Mouse (Mus musculus): ENCODE data around the gene Tatdn2. TPM values are rescaled to one million over a fixed set of nuclear protein-coding genes. Genes with fewer than 3 reads are reported as not detected.

The Tatdn2 gene
- total RNA-seq, 1 experiment from 2014 or later, result 102 TPM

DNA sequence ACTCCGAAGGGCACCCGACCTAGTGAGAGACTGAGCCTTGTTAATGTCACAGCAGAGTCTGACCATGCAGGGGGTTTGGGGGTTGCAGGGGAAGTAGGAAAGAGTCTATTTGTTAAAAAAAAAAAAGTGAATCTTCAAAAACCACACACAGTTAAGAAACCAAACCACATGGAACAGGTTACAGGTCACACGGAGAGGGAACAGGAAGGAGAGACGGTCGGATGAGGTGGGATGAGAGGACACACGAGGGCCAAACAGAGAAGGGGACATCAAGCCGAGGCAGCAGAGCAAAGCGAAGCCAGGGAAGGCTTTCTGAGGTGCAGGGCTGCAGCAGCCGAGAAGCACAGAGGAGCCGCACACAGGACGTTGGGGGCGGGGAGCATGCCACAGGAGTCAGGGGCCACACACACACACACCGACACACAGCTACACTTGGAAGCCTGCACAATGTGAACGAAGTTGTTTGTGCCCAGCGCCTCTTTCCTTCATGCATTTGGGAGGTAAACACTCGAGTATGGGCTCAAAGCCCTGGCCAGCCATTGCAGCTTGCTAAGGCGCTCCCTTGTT, 52.4 kb downstream of the Tatdn2 start:
- ATAC-seq (replicated peaks; ENCODE audit: low read depth, poor library complexity, severe bottlenecking), result peak; percentile 42

Other genes with a start within 250 kb of the Tatdn2 start
- gene Il17re, start 238.6 kb upstream of the Tatdn2 start, total RNA-seq (2017), result 1.6 and 2.6 TPM in 2 replicates
- gene Il17rc, start 225.6 kb upstream of the Tatdn2 start, total RNA-seq (2017), result 0.09 and 0.44 TPM in 2 replicates
- gene Creld1, start 213.8 kb upstream of the Tatdn2 start, total RNA-seq (2017), result 4.1 and 9.4 TPM in 2 replicates
- not detected in 2 replicates for gene Prrt3, start 195.1 kb upstream of the Tatdn2 start, total RNA-seq (2017)
- 31.3 and 40.9 TPM in 2 replicates for gene Emc3, start 165.4 kb upstream of the Tatdn2 start, total RNA-seq (2017)
- gene Fancd2, start 165.4 kb upstream of the Tatdn2 start, total RNA-seq (2017), result 21.1 and 31.8 TPM in 2 replicates
- 1.7 TPM in 1 of 2 replicates, not detected in the other for gene Fancd2os, start 96.3 kb upstream of the Tatdn2 start, total RNA-seq (2017)
- gene Brk1, start 92.3 kb upstream of the Tatdn2 start, total RNA-seq (2017), result 115 and 131 TPM in 2 replicates
- 10.6 and 15.9 TPM in 2 replicates for gene Vhl, start 73.1 kb upstream of the Tatdn2 start, total RNA-seq (2017)
- 10.8 and 21.1 TPM in 2 replicates for gene Irak2, start 58.6 kb upstream of the Tatdn2 start, total RNA-seq (2017)
- not detected in 2 replicates for gene Ghrl, start 22.8 kb downstream of the Tatdn2 start, total RNA-seq (2017)
- gene Sec13, start 43.7 kb downstream of the Tatdn2 start, total RNA-seq (2017), result 82.1 and 90.0 TPM in 2 replicates